20 mouse cellular contexts compared by ENCODE assay signal in the genomic region with DNA sequence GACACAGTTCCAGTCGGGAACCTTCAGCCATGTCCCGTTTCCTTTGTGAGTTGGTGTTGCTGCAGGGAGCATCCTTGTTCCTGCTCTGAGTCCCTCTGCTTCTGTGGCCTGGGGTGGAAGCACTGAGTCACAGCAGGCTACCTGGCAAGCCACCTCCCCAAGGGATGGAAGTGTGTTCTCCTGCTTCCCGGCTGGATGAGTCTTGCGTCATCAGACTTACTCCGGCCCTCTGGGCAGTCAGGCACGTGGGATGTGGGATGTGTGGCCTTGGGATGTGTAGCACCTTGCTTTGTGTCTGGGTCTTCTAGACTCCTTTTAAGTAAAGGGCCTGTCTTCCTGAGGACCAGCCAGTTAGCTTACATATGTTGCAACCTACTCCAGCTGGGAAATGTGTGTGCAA. TPM values are rescaled to one million over a fixed set of nuclear protein-coding genes. Genes with fewer than 3 reads are reported as not detected.
DNase-seq lines count a peak whose midpoint lies in the region; ATAC-seq and TF ChIP-seq lines count a peak whose summit lies in the region.
"Had no signal": no experiment of that assay in that cellular context is flagged by ENCODE, and none has a peak within 500 bp of the region (broad histone marks: within the 10 kb centered on the region; RNA-seq: fewer than 3 reads in every experiment).

No protein-coding gene starts in this region.

- H3K27ac ChIP-seq in hindbrain, embryonic 15.5 days (replicated peaks): 0 out of 2 replicates have a peak overlapping the region, but pooled peaks have one; percentile 5
- no peak overlapping the region for H3K27ac ChIP-seq in hindbrain, embryonic 12.5 days
- H3K27ac ChIP-seq in thymus, adult 2 months (ENCODE audit: control insufficient read depth, insufficient read depth, low read length): peak overlapping the region; percentile 60; the same call in 1 of the 2 replicates
- peak overlapping the region; percentile 67; the same call in 1 of the 2 replicates for H3K27ac ChIP-seq in stomach, embryonic 16.5 days (ENCODE audit: low read length)

- no peak for DNase-seq in thymus, adult 2 months
- DNase-seq in thymus, postnatal 25 days: no peak
- DNase-seq in MN1 (ENCODE audit: low spot score): peak; percentile 43
- no peak for DNase-seq in frontal cortex, postnatal 14 days (ENCODE audit: low spot score in 2 of 2)
- no peak for DNase-seq in embryo, embryonic 10.5 days (ENCODE audit: low spot score)
- DNase-seq: cerebellum, adult 11-12 months; forebrain, postnatal 0 days; heart, adult 11 months; kidney, adult 2 months; lung, embryonic 14.5 days; right cerebral cortex, postnatal 4 days had no signal

- H3K4me2 ChIP-seq in hindbrain, embryonic 15.5 days: no peak overlapping the region
- no peak overlapping the region for H3K4me2 ChIP-seq in hindbrain, embryonic 12.5 days (replicated peaks)
- no peak overlapping the region for H3K4me2 ChIP-seq in stomach, embryonic 16.5 days (ENCODE audit: low read depth, low read length)
- H3K4me2 ChIP-seq: embryonic facial prominence, embryonic 12.5 days; lung, embryonic 14.5 days had no signal

- H3K4me1 ChIP-seq in hindbrain, embryonic 15.5 days (replicated peaks): peaks cover 29% of the 10 kb centered on the region
- H3K4me1 ChIP-seq in hindbrain, embryonic 12.5 days: peaks cover 34% of the 10 kb centered on the region
- peaks cover 84% of the 10 kb centered on the region for H3K4me1 ChIP-seq in thymus, adult 2 months (replicated peaks; ENCODE audit: control insufficient read depth, insufficient read depth, low read length)
- H3K4me1 ChIP-seq in stomach, embryonic 16.5 days (ENCODE audit: control insufficient read depth, insufficient read depth, low read length): peaks cover 30% of the 10 kb centered on the region

- no peak for ATAC-seq in hindbrain, embryonic 15.5 days (ENCODE audit: low FRiP score, low read depth)
- ATAC-seq in hindbrain, embryonic 12.5 days (ENCODE audit: low FRiP score): no peak
- ATAC-seq in stomach, embryonic 16.5 days (ENCODE audit: insufficient read depth, low FRiP score): no peak

- WGBS in hindbrain, embryonic 15.5 days: 74% methylated on average over 6 of the region's 6 CpGs
- WGBS in hindbrain, embryonic 12.5 days: 79% methylated on average over 6 of the region's 6 CpGs
- 92% methylated on average over 6 of the region's 6 CpGs for WGBS in thymus, adult 2 months
- WGBS in stomach, embryonic 16.5 days: 79% methylated on average over 6 of the region's 6 CpGs

- H3K27me3 ChIP-seq in hindbrain, embryonic 15.5 days: no peaks in the 10 kb centered on the region
- peaks cover 12% of the 10 kb centered on the region for H3K27me3 ChIP-seq in hindbrain, embryonic 12.5 days
- H3K27me3 ChIP-seq in thymus, adult 2 months (ENCODE audit: control insufficient read depth, insufficient read depth, low read length): no peaks in the 10 kb centered on the region
- no peaks in the 10 kb centered on the region for H3K27me3 ChIP-seq in stomach, embryonic 16.5 days (ENCODE audit: control insufficient read depth, insufficient read depth, low read length)
- H3K27me3 ChIP-seq: heart, embryonic 15.5 days; limb, embryonic 15.5 days had no signal

- H3K9ac ChIP-seq in hindbrain, embryonic 15.5 days: no peak overlapping the region
- H3K9ac ChIP-seq in hindbrain, embryonic 12.5 days: no peak overlapping the region
- no peak overlapping the region for H3K9ac ChIP-seq in stomach, embryonic 16.5 days (ENCODE audit: low read length)
- H3K9ac ChIP-seq: embryonic facial prominence, embryonic 12.5 days; forebrain, postnatal 0 days; heart, embryonic 15.5 days; limb, embryonic 15.5 days; lung, embryonic 14.5 days had no signal

- TF ChIP-seq CTCF in thymus, adult 2 months (IDR thresholded peaks at IDR 0.05; ENCODE audit: borderline replicate concordance, control insufficient read depth, extremely low read depth, insufficient read depth, low read length, poor library complexity): no peak

- no peaks in the 10 kb centered on the region for H3K9me3 ChIP-seq in hindbrain, embryonic 15.5 days
- H3K9me3 ChIP-seq in hindbrain, embryonic 12.5 days (replicated peaks): no peaks in the 10 kb centered on the region
- H3K9me3 ChIP-seq in stomach, embryonic 16.5 days (replicated peaks; ENCODE audit: control insufficient read depth, low read length): no peaks in the 10 kb centered on the region
- H3K9me3 ChIP-seq: embryonic facial prominence, embryonic 12.5 days; heart, embryonic 15.5 days; limb, embryonic 15.5 days; midbrain, embryonic 13.5 days had no signal

- H3K36me3 ChIP-seq in hindbrain, embryonic 15.5 days: no peaks in the 10 kb centered on the region
- H3K36me3 ChIP-seq in hindbrain, embryonic 12.5 days: no peaks in the 10 kb centered on the region
- H3K36me3 ChIP-seq in thymus, adult 2 months (ENCODE audit: control insufficient read depth, insufficient read depth, low read length): no peaks in the 10 kb centered on the region
- H3K36me3 ChIP-seq in stomach, embryonic 16.5 days (ENCODE audit: control insufficient read depth, insufficient read depth, low read length): no peaks in the 10 kb centered on the region
- H3K36me3 ChIP-seq: embryonic facial prominence, embryonic 12.5 days; heart, embryonic 15.5 days; limb, embryonic 15.5 days; midbrain, embryonic 13.5 days had no signal

- no peak for TF ChIP-seq POLR2A in thymus, adult 2 months (IDR thresholded peaks at IDR 0.05; ENCODE audit: control insufficient read depth, extremely low read depth, insufficient read depth, low read length, poor library complexity)

- H3K4me3 ChIP-seq in hindbrain, embryonic 15.5 days: no peak overlapping the region
- H3K4me3 ChIP-seq in hindbrain, embryonic 12.5 days: no peak overlapping the region
- no peak overlapping the region for H3K4me3 ChIP-seq in thymus, adult 2 months (ENCODE audit: control insufficient read depth, insufficient read depth, low read length)
- no peak overlapping the region for H3K4me3 ChIP-seq in stomach, embryonic 16.5 days (replicated peaks; ENCODE audit: low read length)
- H3K4me3 ChIP-seq: embryonic facial prominence, embryonic 12.5 days; heart, embryonic 15.5 days; limb, embryonic 15.5 days; midbrain, embryonic 13.5 days; myocyte had no signal

RNA-seq across cellular contexts. Expression of gene Tha1, which starts 6.4 kb away (rescaled TPM):
- 3.7 and 4.2 TPM in 2 replicates for polyA plus RNA-seq in hindbrain, embryonic 15.5 days (2015; fragmentation: Nextera tagmentation; extraction: Ambion mirVana)
- polyA plus RNA-seq in hindbrain, embryonic 12.5 days (2016; fragmentation: Nextera tagmentation; extraction: Ambion mirVana): 2.7 and 3.1 TPM in 2 replicates
- 15.3 and 16.9 TPM in 2 replicates for polyA plus RNA-seq in thymus, adult 2 months (2012; rRNA removed)
- polyA plus RNA-seq in stomach, embryonic 16.5 days (2015; fragmentation: Nextera tagmentation; extraction: Ambion mirVana): 6.8 and 8.2 TPM in 2 replicates

RNA-seq across cellular contexts. Expression of gene Tmem235, which starts 19.1 kb away (rescaled TPM):
- polyA plus RNA-seq in hindbrain, embryonic 15.5 days (2015; fragmentation: Nextera tagmentation; extraction: Ambion mirVana): not detected in 2 replicates
- polyA plus RNA-seq in hindbrain, embryonic 12.5 days (2016; fragmentation: Nextera tagmentation; extraction: Ambion mirVana): not detected in 2 replicates
- polyA plus RNA-seq in thymus, adult 2 months (2012; rRNA removed): 0.05 TPM in 1 of 2 replicates, not detected in the other
- polyA plus RNA-seq in stomach, embryonic 16.5 days (2015; fragmentation: Nextera tagmentation; extraction: Ambion mirVana): not detected in 2 replicates
- polyA plus RNA-seq: embryonic facial prominence, embryonic 12.5 days; forebrain, postnatal 0 days; heart, embryonic 15.5 days; limb, embryonic 15.5 days; lung, embryonic 14.5 days; midbrain, embryonic 13.5 days; myocyte; thymus, postnatal 0 days had no signal

RNA-seq across cellular contexts. Expression of gene Birc5, which starts 30.6 kb away (rescaled TPM):
- 41.6 and 47.4 TPM in 2 replicates for polyA plus RNA-seq in hindbrain, embryonic 15.5 days (2015; fragmentation: Nextera tagmentation; extraction: Ambion mirVana)
- 181 and 190 TPM in 2 replicates for polyA plus RNA-seq in hindbrain, embryonic 12.5 days (2016; fragmentation: Nextera tagmentation; extraction: Ambion mirVana)
- polyA plus RNA-seq in thymus, adult 2 months (2012; rRNA removed): 75.4 and 87.2 TPM in 2 replicates
- 230 and 247 TPM in 2 replicates for polyA plus RNA-seq in stomach, embryonic 16.5 days (2015; fragmentation: Nextera tagmentation; extraction: Ambion mirVana)

RNA-seq across cellular contexts. Expression of gene Tk1, which starts 53.8 kb away (rescaled TPM):
- 22.9 and 24.3 TPM in 2 replicates for polyA plus RNA-seq in hindbrain, embryonic 15.5 days (2015; fragmentation: Nextera tagmentation; extraction: Ambion mirVana)
- 57.9 and 59.0 TPM in 2 replicates for polyA plus RNA-seq in hindbrain, embryonic 12.5 days (2016; fragmentation: Nextera tagmentation; extraction: Ambion mirVana)
- polyA plus RNA-seq in thymus, adult 2 months (2012; rRNA removed): 130 and 167 TPM in 2 replicates
- 120 and 128 TPM in 2 replicates for polyA plus RNA-seq in stomach, embryonic 16.5 days (2015; fragmentation: Nextera tagmentation; extraction: Ambion mirVana)

RNA-seq across cellular contexts. Expression of gene Afmid, which starts 54.0 kb away (rescaled TPM):
- polyA plus RNA-seq in hindbrain, embryonic 15.5 days (2015; fragmentation: Nextera tagmentation; extraction: Ambion mirVana): 6.9 and 7.2 TPM in 2 replicates
- 2.9 and 4.6 TPM in 2 replicates for polyA plus RNA-seq in hindbrain, embryonic 12.5 days (2016; fragmentation: Nextera tagmentation; extraction: Ambion mirVana)
- polyA plus RNA-seq in thymus, adult 2 months (2012; rRNA removed): 17.7 and 18.2 TPM in 2 replicates
- 6.8 and 8.5 TPM in 2 replicates for polyA plus RNA-seq in stomach, embryonic 16.5 days (2015; fragmentation: Nextera tagmentation; extraction: Ambion mirVana)
